Mouse (Mus musculus) layer of hippocampus, adult 8-10 months (tissue): ENCODE measurements around the gene Nkx2-2. TPM values are rescaled to one million over a fixed set of nuclear protein-coding genes. Genes with fewer than 3 reads are reported as not detected.

Experiments used
- DNase-seq, 2 experiments: peaks; one replicate each; pipeline ENCODE4 v3.0.0; 2022; ENCODE audit warnings: low spot score in 2 of 2
- total RNA-seq, 4 experiments: library from RNA; stranded (reverse); gene quantifications; 2 replicates each; pipeline ENCODE4 v1.2.4; 2022

Nkx2-2 gene
- 1 to 10 TPM; 5.1 to 7.6 (median 6.1) TPM for total RNA-seq

DNA sequence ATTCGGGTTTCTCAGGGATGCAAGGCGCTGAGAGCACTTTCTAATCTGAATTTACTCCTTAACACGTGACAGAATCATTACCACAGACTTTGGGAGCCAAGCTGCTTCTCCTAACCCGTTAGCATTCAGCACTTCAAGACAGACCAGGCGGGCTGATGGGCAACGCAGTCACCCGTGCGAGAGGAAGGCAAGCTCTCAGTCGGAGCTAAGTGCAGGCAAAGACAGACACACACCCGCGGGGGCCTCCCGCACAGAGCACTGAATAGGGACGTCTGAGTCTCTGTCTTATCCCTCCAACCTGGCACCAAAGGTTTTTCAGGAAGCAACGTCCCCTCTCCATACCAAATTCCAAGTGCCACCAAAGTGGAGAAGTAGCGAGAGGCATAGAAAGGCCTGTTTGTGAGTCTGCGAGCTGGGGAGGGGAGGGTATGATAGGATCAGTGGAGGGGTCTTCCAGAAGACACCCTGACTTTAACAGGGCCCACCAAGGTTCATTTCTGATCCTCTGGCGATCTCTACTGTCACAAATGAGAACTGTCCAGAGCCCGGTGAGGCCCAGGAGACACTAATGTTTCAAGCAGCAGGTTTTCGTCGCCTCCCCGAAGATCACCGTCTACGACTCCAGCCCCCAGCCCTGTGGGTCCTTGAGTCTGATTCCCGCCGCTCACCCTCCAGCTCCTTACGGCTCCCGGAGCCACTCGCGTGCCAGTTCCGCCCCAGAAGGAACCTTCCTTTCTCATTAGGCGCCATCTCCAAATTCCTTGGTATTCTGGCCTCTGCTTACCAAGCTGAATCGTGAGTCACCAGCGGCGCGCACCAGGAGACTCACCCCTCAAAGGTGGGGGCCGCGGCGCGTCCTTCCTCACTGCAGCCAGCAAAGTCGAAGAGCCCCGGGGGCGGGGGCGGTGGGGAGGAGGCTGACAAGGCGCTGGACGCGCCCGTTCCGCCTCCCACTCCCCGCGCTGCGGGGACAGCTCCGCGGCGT, at the start of gene Nkx2-2:
Nkx2-2 (minus strand) TSS at position 973 of the 985 bp plus-strand sequence.
- DNase-seq = no peak

DNA sequence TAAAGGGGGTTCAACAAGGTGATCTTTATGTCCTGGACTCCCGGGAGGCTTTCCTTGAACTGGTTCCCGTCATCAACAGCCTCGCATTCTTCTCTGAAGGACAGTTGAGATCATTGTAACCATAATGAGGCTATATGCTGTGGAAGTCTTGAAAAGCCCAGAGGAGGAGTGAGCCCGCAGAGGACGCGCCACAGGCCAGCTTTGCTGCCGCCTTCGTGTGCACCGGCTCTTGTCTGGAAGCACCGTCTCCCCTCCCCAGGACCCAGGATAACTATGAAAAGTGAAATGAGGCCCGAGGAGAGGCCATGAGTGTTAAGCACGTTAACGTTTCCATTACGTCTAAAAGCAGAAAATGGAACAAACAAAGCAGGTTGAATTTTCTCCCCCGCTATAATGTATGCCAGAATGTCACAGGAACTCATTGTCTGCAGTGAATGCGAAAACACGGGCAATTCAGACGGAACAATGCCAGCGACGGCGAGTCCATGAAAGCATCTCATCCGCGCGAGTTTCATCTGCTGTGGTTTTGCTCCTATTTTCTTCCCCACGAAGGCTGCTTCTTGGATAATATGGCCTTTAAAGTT, 41.8 kb upstream of the Nkx2-2 start:
- no peak for DNase-seq

DNA sequence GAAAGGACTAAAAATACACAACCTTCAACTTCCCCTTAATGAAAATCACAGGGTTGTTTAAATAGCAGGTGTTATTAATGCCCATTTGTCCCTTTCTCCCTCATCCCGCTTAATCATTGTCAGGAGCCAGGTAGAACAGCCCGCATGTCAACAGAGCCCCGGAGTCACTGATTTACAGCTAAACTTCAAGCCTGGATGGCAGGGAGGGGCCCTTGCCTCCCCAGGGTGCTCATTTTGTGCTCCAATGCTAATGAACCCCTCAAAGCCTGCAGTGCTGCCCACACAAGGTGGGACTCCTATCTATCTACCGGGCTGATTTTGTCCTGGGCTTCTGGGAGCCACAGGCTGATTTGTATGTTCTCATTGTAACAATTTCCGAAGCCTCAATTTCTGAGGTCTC, 37.1 kb upstream of the Nkx2-2 start:
- no peak for DNase-seq

DNA sequence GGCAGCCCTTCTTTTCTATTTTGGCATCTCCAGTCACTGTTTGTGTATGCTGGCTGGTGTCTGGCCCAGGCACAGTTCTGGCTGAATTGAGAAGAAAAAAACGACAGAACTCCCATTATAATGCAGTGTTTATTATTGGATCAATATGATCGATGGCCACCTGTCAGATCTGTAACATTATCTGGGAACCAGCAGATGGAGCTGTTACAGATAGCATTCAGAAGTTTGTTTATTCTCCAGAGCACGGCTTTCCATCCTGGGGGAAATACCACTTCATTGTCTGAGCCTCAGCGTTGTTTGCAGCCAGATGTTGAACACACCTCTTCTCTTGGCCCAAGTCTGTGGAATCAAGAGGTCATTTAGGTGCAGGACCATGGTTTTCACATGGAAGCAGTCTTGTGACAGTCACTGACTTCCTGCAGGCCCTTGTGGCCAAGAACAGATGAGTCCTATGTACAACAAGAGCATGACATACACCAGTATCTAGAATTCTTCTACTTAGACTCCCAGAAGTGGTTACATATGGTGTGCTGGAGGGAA, 11.1 kb upstream of the Nkx2-2 start:
- DNase-seq = no peak

DNA sequence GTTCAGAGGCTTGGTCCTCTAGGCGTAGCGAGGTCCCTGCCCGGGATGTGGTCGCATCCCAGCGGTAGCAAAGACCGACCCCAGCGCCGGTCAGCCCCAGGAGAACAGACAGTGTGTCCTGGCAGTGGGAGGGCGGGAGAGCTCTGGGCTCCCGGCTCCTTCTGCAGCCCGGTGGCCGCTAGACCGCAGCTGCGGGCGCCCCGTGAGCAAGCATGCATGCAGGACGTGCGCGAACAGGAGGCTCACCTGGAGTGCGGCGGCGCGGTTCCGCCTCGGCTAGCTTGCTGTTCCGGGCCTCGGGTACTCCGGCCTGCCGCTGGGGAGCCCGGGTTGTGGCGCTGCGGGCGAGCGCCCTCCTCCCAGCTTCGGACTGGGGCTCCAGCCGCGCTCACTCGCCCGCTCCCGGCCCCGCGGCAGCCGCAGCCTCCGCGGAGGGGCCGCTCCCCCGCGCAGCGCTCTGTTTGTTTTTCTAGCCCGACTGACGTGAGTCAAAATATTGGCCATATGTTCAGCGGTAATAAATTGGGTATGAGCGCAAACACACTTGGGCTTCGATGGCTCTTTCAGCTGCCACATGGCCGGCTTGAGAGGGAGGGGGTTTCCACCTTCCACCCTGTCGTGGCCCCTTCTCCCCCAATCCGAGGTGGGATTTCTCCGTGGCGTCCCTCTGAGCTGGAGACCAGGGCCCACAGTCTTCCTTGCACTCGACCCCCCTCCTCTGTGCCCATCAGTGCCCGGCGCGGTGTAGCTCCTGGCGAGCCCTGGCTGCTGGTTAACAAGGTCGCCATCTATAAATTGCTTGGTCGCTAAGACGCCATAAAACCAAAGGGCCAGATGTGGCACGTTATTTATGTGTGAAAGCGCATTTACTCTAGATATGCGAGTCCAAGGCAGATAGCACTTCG, 920 bp upstream of the Nkx2-2 start:
- DNase-seq = no peak

DNA sequence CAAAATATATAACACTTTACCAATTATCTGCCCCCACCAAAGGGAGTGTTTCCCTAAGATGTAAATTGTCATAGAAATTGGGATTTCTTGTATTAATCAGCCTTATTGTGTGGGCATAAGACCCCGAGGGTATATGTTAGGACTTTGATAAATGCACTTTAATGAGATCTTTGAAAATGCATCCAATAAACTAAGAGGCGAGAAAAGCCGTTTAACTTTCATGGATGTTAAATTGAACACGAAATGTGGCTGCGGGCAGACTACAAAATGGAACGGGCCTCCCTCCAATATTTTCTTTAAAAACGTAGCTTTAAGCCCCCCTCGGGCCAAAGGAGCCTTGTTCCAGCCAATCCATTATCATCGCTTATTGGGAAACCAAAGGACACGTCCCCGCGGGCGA, 1.3 kb downstream of the Nkx2-2 start:
- no peak for DNase-seq

DNA sequence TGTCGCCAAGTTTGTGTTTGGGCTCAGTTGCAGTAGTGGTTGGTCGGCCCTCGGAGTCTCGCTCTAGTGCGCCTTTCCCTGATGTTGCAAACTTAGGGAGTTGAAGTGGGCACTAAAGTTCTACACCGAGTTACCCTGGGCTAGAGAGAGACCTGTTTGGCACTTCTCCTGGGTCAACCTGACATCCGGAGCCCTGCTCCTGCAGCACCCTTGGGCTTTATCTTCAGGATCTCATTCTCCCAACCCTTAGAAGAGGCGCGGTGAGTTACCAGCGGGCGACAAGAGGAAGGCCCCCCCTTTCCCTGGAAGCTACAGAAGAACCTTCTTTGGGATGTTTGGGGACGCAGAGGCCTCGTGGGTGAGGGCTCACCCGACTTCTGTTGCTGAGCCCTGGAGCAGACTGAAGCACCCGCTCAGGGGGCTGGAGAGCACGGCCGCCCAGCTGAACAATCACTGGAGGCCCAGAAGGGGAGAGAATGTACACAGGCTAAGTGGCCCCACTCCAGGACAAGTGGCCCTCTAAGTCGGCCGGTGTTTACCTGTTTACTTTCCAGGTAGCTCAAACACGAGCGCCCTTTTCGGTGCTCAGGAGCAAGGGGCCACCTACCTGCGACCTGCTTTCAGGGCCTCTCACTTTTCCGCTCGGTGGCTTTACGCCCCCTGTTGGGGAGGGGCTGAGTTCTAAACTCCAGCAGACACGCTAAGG, 3.6 kb downstream of the Nkx2-2 start:
- DNase-seq = no peak

DNA sequence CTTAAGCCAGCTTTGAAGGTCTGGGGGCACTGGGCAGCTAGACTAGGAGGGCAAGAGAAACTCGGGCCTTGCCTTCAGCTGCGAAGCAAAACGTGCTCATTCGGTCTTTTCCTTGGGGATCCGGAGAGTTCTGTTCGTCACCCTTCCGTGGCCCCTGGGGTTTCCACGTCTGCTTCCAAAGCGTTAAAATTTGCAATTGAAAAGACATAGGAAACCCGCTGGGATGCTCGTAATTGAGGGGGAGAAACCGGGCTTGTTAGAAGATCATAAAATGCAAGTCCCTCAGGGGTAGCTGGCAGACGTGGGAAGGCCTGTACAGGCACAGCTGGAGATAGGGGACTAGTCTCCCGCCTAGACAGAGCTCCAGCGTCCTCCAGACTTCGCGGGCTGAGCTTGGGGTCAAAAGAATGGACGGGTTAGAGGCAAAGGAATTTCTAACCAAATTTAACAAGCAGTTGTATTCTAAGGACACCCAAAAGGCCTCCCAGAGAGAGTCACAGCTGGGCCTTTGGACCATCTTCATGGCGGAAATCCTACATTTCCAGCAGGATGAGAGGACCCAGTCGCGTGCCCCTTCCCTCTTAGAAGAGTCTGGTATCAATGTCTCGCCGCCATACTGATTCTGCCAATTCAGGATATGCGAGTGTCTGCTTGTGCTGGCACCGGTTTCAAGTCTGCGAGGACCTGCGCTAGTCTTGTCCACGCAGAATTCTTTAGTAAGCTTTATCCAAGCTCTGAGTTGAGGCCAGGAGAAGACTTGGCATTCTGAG, 4.3 kb downstream of the Nkx2-2 start:
- DNase-seq = no peak

DNA sequence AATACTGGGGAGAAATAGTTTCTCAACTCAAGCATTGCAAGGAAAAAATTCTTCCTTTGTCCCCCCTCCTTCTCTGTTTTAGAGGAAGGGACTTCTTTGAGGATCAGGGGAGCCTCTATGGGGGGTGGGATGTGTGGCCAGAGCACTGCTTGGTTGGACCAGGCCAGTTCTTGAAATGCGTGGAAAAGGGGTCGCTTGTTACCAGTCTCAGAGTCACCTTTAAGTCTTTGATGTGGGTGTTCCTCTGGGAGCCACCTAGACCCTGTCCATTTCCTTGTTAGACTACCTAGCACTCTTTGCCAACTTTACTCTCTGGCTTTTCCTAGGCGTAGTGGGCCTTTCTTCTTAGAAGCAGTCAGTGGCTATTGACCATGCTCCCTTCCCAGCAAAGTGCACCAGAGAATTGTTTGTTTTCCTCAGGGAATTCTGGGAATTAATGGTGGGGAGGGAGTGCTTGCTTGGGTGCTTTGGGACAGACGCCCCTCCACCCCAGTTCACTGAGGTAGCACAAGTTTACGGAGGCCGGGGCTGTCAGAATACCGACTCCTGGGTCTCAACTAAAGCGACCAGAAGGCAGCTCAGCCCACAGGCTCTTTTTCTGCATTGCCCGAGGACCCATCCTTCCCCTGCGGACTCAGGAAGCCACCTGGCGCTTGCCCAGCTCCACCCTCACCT, 5.0 kb downstream of the Nkx2-2 start:
- DNase-seq = no peak

DNA sequence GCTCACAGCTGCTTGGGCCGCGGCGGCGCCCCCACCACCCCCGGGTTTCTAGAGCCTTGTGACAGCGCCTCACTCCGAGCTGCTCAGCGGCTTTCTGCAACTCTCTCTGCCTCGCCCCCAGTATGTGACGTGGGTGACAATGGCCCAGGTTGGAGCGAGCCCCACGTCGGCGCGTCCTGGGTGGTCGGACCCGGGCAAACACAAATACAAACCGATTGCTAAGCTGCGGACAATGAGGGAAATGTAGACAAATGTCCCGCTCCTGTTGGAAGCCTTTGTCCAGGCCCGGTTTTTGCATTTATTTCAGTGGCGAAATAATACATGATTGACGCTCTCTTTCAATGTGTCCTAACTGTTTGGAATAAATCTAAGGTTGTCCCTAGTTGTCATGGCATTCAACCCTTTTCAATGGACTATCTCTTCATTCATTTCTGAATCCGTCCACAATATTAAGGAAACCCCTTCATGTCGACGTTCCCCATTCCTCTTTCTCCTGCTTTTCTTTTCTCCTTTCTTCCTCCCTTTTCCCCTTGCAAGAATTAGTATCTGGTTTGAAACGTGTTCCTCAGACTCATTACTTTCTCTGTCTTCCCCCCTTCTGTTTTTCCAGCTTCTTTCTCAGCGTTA, 5.9 kb downstream of the Nkx2-2 start:
- no peak for DNase-seq

DNA sequence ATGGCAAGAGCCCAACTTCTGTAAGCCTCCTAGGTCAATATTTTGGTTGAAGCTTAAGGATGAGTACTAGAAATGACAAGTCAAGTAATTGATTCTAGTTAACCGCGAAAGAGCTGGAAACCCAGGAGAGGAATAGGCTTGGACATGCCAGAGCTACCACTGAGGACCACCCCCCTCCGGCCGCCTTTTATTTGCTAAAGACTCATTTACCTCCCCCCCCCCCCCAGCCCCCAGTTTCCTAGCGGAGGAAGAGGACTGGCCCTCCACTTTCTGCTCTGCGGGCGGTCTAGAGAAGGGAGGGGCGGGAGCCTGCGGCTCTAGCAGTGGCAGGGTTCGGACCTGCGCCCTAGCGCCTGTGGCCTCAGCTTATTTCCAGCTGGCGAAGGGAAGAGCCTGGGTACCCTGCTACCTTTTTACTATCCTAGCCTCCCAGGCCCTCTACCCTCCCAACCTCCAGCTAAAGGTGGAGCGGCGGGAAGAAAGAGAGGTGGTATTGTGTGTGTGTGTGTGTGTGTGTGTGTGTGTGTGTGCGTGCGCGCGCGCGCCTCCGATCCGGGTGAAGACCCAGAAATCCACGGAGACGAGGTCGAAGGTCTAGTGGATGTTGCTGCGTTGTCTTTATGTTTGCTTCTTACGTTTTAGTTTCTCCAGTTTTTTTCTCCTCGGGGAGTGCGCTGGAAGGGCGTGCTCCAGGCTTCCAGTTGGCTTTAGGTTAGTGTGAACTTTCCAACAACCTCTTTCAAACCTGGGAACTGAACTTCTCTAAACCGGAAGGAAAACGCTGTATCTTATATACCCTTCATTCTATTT, 6.8 kb downstream of the Nkx2-2 start:
- no peak for DNase-seq

DNA sequence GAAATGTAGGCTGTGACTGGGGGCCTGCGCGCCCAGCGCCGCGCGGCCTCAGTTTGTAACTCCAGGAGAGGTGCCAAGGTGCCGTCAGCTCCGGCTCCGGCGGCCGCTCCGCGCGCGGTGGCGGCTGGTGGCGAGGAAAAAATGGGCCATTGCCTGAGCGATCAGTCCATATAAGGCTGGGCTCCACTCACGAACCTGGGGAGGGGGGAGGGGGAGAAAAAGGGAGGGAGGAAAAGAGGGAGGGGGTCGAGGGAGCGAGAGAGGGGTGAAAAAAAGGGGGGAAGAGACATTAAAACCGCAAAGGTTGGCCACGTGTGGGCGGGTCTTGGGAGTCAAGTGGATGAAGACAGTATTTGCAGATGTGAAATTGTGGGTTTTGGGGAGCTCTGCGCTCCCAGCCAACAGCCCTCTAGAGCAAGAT, 7.8 kb downstream of the Nkx2-2 start:
- no peak for DNase-seq

DNA sequence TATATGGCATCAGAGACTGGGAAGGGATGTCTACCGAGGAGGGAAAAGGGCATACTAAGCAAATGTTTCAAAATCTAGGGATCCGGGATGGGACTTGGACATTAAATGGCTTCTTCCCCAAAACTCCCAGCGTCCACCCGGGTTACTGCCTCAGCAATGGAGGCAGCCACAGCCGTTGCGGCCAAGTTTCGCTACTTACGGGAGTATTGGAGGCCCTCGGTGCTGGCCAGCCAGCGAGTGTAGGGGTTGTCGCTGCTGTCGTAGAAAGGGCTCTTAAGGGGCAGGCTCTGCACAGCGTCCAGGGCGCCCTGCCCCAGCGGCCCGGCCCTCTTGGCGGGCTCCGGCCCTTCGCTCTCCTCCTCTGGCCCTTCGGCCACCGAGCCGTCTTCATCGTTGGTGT, 8.5 kb downstream of the Nkx2-2 start:
- no peak for DNase-seq

DNA sequence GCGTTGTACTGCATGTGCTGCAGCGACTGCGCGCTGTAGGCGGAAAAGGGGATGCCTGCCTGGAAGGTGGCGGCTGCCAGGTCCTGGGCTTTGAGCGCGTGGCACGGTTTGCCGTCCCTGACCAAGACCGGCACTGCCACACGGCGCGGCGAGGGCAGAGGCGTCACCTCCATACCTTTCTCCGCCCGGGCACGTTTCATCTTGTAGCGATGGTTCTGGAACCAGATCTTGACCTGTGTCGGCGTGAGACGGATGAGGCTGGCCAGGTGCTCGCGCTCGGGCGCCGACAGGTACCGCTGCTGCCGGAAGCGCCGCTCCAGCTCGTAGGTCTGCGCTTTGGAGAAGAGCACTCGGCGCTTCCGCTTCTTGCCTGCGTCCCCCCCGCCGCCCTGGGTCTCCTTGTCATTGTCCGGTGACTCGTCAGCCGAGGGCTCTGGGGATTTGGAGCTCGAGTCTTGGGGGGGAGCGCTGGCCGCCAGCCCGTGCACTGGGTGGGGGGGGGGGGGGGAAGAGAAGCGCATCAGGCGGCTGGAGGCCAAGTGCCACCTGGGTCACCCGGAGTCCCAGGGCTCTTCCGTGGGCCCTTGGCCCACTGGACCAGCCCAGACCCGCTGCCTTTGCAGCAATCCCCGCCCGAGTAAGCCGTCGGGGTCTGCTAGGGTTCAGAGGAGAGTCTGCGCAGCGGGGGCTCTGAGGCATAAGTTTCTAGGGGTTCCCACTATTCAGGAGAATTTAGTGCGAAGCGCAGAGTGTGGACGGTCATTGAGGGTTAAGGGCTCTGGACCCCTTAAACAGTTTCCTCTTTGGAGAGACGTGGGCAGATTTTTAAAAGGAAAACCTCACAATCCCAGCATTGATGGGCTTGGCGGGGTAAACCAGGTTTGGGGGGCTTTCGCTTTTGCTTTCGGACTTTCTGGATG, 9.7 kb downstream of the Nkx2-2 start:
- no peak for DNase-seq

DNA sequence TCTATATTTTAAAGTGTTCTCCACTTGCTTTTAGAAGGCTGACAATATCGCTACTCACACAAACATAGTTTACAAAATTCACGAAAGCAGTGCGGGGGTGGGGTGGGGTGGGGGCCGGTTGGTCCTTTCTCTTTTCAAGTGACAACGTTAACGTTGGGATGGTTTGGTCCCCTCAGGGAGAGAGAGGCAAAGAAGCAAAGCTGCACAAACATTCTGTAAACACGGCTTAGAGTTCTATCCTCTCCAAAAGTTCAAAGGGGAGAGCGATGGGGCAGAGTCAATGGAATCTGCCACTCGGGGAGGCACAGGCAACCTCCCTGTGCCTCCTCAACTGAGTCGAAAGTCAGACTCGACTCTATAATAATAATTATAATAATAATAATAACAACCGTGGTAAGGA, 10.5 kb downstream of the Nkx2-2 start:
- no peak for DNase-seq

DNA sequence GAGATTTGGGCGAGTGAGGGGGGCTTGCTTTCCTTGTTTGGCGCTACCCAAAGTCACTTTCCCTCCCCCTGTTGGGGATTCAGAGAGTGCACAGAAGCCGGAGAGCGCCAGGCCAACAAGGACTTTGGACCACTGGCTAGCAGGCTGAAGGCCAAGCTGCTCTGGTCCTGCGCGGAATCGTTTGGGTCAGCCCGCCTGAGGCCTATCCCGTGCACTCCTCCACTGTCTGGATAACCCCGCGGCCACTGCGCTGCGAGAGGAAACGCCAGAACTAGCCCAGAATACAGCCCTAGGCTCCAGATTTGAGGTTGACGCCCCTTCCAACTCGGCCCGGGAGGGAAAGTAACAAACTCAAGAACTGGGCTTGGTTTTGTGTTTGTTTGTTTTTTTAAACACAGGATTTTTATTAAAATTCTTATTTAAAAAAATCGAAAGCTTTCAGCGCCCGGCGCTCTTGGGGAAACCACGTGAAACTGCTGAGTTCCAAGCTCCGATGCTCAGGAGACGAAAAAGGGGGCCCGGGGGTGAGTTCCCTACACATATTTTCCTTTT, 11.3 kb downstream of the Nkx2-2 start:
- no peak for DNase-seq
